Mouse (Mus musculus) cerebellum, postnatal 14 days (tissue): ENCODE measurements around the gene Wdr81.

Source experiments
- DNase-seq, 2 experiments: peaks; one replicate each; pipeline ENCODE4 v3.0.0; 2021; ENCODE audit warnings: mixed read lengths in 2 of 2

Wdr81 gene

DNA sequence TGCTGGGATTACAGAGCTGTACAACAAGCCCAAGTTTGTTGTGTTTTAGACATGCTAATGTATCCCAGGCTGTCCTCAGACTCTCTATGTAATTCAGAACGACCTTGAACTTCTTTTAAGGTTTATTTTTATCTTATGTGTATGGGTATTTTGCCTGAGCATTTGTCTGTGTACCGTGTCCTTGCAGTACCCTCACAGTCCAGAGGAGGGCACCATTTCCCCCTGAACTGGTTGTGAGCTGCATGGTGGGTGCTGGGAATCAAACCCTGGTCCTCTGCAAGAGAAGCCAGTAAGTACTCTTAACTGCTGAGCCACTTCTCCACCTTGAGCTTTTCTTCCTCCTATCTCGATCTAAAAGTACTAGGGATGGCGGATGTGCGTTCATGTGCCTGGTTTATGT, 20.4 kb downstream of the Wdr81 start:
- no peak for DNase-seq

DNA sequence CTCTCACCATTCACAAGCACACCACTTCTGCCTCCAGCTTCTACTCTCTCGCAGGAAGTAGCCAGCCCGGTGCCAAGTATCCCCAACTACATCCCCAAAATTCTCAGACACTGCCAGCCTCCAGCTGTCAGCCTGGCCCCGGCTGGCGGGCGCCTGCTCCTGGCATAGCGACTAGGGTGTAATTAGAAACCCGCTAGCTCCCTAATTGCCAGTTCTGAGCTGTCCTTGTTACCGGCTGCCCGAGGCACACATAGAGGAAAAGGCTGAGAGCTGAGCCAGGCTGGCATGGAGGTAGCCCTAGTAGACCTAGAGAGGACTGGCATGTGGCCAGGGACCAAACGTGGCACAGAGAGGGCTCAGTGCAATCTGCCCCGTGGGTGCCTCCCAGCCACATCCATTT, 23.2 kb downstream of the Wdr81 start:
- DNase-seq = peak; percentile 80 to 85

DNA sequence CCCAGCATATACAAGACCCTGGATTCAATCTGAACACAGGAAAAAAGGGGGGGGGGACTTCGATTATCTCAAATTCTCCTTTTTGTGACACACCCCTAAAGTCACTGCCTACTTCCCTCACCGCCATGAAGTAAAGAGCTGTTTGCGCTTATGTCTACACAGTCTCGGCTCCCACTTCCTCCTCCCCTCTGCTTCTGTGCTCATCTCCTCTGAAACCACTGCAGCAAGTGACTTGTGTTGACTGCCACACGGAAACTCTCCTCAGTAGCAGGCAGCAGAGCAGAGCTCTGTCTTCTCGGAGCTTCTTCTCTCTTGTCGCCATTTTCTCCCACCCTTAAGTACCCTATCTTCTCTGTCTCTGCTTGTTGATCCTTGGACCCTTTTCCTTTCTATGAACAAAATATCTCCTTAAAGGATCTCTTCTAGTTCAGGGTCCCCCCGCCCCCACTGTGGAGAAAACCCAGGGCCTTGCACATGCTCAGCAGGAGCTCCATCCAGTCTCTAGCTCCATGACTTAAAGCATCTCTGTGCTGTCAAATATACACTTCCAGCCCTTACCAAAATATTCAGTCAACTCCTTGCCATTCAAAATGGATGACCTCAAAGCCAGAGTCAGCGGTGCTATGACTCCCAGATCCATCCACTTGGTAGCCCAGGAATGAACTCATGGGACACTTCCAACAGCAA, 25.4 kb downstream of the Wdr81 start:
- no peak for DNase-seq

GRCm38 (mm10) chr11:75424459-75424858, 30.1 kb downstream of the Wdr81 start:
- no peak for DNase-seq

DNA sequence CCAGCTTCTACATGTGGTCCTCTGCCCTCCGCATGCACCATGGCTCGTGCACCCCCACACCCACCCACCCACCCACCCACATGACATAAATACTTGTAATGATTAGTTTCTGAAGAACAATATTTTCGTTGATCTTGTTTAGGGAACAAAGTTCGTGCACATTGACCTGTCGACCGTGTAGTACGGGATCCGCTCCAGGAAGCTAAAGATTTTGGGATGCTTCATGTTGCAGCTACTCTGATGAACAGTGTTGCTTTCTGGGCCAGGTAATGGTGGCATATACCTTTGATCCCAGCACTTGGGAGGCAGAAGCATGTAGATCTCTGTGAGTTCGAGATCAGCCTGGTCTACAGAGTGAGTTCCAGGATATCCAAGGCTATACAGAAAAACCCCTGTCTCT, 30.5 kb downstream of the Wdr81 start:
- DNase-seq = no peak

GRCm38 (mm10) chr11:75423091-75423490, 31.4 kb downstream of the Wdr81 start:
- no peak for DNase-seq

DNA sequence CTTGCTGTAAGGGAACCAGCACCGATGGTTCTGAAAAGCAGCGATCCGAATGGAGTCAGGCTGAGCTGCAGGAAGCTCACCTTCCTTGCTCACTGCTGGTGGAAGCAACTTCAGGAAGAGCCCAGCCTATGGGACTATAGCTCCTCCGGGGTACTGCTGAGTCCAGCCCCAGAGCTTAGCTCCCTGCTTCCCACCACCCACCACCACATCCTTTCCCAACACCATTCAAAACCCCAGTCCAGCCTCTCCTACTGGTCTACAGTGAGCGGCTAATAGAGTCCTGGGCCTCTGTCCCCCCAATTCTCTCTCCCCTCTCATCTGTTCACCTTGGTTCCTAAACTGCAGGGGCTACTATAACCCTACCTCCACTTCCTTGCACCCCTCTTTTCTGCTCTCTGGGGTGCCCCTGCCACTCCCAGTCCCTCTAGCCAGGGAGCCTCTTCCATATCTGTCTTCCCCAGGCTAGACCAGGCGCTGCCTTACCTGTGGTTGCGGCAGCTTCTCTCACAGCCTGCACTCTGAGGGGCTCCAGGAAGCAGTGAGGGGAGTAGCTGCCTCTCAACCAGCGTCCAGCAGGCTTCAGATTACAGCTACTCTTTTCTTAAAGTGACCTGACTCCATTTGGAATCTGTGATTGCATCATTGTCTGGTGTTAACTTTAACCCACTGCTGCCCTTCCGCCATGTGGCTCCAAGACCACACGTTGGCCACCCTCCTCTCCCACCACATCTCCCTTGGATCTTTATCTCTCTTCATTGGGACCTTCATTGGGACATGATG, 32.3 kb downstream of the Wdr81 start, which contains the start of gene Serpinf1:
Serpinf1 (minus strand) TSS at position 689 of the 780 bp plus-strand sequence.
- no peak for DNase-seq

DNA sequence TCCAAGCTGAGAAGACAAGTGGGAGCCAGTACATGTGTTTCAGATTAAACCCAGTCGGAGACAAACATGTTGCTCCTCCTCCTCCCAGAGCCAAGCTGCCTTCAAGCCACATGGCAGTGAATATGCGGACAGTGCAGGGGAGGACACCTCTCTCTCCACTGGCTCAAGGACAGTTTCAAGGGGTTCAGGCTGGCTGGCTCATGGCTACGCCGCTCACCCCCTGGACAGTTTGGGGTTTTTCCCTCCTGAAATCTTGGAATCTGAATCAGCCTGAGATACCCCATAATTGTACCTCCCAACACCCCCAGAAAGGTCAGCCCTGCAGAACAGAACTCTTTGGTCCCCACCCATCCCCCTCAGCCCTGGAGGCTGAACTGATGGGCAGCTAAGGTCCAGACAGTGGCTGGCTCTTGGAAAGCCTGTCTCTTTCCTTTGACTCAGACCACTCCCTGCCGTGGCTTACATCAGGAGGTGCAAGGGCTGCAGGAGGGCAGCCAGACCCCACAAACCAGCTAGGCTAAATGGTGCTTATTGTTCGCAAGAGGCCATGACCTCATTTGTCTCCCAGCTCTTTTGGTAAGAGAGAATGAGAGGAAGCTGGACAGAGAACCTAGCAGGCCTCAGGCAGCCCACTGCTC, 33.0 kb downstream of the Wdr81 start:
- DNase-seq = no peak

DNA sequence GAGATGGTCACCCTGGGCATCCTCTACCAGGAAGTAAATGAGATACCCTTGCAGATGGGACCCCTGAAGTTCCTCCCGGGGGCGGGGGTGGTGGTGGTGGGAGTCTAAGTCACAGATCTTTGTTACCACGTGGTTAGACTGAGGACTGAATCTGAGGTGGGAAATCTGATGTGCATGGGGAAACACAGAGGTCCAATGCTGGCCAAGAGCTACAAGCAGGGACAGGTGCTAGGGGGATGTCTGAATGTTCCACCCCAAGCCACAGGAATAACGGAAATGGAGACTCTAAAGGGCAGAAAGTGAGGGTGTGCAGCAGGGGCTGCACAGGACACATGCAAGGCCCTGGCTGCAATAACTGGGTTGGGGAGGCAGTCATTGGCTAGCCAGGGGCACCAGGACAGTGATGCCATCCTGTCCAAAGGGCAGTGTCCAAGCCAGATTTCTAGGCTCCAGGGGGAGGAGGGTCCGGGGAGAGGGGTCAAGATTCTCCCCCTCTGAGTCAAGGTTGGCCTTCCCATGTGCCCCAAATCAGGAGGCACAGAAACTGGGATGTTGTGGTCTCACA, 33.6 kb downstream of the Wdr81 start:
- DNase-seq = no peak

DNA sequence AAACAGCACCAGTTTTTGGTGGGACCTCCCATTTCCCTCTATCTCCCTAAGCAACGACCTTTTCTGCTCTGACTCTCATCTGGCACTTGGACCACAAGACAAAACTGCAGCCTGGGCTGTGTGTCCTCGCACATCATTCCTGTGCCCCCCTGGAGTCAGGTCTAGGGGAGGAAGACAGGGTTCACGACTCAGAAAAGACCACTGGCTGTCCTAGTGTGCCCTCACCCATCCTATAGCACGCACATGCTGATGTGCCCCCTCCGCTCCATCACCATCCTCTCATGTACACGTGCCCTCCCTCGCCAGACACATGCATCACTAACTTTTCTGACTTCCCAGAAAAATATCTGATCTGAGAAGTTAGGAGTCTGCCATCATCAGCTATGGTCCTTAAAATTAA, 34.5 kb downstream of the Wdr81 start:
- DNase-seq = no peak

DNA sequence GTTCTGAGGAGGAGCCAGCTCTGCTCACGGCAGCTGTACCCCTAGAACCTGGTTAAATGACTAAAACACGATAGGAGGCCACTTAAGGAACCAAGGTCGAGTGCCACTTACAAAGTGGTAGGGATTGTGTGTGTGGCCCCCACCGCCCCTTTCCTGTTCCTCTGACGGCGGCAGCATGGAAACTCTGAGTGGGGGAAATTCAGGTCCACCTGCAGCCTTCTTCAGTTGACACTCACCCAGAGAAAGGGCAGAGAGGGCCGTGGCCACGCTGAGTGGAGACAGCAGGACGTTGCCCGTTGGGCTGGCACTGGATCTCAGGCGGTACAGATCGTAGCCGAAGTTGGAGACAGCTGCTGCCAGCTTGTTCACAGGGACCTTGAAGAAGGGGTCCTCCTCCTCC, 38.5 kb downstream of the Wdr81 start:
- DNase-seq = no peak

GRCm38 (mm10) chr11:75415096-75415495, 39.4 kb downstream of the Wdr81 start:
- DNase-seq = no peak

DNA sequence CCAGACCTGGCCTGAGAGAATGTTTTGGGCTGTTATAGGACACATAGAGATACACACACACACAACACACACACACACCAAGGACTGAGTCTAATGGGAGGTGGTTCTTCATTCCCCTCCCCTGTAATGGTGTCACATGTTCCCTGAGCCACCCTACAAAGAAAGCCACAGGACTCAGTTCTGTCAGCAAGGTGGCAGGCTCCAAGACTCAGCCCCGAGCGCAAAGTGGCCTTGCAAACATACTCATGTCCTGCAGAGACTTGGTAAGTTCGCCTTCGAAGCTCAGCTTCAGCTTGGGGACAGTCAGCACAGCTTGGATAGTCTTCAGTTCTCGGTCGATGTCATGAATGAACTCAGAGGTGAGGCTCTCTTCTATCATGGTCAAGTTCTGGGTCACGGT, 43.9 kb downstream of the Wdr81 start:
- DNase-seq = no peak

GRCm38 (mm10) chr11:75409679-75410575, 44.6 kb downstream of the Wdr81 start:
- no peak for DNase-seq

GRCm38 (mm10) chr11:75406865-75407264, 47.7 kb downstream of the Wdr81 start:
- peak; percentile 34 to 65 for DNase-seq

DNA sequence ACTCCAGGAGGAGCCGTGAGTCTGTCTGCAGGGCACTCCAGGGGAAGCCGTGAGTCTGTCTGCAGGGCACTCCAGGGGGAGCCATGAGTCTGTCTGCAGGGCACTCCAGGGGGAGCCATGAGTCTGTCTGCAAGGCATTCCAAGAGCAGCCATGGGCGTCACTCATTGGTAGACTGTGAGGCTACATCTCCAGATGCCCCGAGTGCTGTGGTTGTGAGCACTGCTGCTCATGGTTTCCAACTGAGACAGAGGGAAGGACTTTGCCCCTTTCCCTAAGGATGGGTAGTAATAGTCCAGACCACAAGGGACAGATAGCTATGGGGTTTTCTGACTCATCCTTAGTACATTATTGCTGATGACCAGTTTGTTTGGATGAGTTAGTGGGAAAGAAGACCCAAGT, 48.4 kb downstream of the Wdr81 start:
- DNase-seq = no peak

DNA sequence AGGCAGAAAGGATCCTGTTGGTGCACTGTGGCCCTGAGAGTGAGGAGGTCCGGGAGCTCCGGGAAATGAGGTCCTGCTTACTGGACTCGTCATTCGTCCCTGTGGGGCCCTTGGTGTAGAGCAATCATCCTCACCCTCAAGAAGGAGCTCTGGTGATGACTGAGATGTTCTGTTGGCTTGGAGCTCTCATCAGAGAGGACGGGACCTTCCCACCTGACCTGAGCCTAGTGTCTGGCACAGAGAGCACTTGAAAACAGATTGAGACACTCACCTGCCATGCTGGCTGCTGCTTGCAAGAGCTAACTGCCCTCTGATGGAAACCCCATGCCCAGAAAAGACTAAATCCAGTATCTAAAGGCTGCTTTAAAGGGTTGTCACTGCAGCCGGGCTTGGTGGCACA, 49.7 kb downstream of the Wdr81 start:
- peak in 1 of 2 experiments; percentile 29 for DNase-seq

DNA sequence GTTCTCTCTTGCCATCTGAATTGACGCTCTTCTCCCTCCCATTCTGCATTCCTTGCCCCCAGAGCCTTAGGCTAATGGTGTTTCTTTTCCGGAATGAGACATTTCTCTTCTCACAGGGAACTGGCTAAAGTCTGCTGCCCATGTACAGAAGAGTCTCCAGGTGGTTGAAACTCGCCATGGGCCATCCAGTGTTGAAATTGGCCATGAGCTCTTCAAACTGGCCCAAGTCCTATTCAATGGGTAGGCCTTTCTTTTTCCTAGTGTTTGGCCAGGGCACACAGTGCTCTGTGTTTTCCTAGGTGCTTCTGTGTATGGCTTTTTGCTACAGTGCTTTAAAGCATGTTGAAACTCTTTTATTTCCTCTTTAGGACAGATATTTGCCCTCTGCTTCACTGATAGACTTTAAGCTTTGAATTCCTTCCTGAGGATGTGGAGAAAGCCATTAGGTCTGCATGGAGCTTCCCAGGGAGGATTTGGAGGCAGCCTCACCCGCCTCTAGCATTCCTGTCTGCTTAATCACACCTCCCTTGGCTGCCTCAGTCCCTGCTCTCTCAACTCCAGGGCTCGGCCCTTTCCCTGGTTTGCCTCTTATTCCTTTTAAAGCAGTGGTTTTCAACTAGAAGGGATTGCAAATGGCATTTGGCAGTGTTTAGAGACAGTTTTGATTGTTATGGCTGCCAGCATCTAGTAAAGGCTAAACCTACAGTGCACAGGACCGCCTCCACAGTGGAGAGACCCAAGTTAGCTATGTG, 51.0 kb downstream of the Wdr81 start:
- DNase-seq = no peak

GRCm38 (mm10) chr11:75402271-75402690, 52.2 kb downstream of the Wdr81 start:
- peak; percentile 59 to 67 for DNase-seq

DNA sequence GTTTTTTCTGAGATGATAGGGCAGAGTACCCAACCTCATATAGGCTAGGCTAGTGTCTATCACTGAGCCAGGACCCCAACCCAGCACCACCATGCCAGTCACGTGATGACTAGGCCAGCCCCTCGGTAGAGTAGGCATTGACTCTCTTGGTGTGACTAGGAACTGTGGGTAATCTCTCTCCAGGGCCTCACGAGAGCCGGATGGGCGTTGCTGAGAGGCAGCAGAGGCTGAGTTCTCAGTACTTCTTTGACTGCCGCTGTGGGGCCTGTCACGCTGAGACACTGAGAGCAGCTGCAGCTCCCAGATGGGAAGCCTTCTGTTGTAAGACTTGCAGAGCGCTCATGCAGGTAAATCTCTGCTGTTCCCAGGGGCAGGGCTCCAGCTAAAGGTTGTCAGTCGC, 54.4 kb downstream of the Wdr81 start:
- DNase-seq = peak; percentile 17 to 50

- peak; percentile 49 to 61 for DNase-seq
Measured at GRCm38 (mm10) chr11:75399411-75399841, 55.1 kb downstream of the Wdr81 start.

DNA sequence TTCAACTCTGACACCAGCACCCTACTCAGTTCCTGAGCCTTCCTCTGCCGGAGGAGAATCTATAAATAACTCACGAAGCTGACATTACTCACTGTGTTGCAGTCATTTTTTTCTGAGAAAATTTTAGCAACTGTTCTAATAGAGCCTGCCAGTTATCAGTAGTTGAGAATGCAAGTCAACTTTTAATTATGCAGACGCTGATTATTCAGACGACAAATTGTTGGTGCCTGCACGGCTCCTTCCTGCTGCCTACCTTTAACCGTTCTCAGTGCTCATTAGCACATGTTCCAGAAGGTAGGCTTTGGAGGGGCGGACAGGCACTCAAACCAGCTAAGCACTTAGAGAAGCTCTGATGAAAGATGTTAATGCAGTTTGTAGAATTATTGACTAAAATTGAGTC, 57.1 kb downstream of the Wdr81 start:
- no peak for DNase-seq
